Mouse (Mus musculus) bone marrow macrophage, adult 2 months (primary cell): ENCODE measurements around the gene Ptgir.

ENCODE experiments used
- CTCF ChIP-seq: IDR thresholded peaks from 2 replicates; pipeline ENCODE4 v1.5.1; 2012; ENCODE audit warnings: low read depth, mild to moderate bottlenecking, low read length, moderate library complexity
- POLR2A ChIP-seq: IDR thresholded peaks from 2 replicates; pipeline ENCODE4 v1.6.1; 2012; ENCODE audit warnings: mild to moderate bottlenecking, low read depth, low read length, borderline replicate concordance

DNA sequence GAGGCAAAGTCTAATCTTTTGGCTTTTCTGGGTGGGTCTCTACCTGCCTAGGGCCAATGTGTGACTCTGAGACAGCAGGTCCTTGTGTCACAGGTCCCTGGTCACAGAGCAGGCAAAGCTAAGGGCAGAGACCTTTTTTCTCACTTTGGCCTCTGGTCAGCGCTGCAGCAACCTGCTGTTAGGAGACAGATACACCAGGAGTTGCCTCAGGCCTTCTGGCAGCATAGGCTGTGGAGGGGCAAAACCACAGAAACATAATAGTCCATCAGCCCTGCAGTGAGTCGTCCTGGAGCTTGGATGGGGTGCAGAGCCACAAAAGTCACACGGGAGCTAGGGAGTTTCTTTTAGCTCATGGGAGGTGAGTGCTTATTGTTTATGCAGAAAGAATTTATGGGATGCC is 12.4 kb downstream of the Ptgir start:
- TF ChIP-seq CTCF, result no peak
- TF ChIP-seq POLR2A, result no peak
